Mouse (Mus musculus): ENCODE data around the gene Hmox2.
"Not testable (repeated sequence)": the region's sequence is repeated elsewhere in the genome, so short reads cannot be mapped to it uniquely, and the experiment has no call there.

The Hmox2 gene

DNA sequence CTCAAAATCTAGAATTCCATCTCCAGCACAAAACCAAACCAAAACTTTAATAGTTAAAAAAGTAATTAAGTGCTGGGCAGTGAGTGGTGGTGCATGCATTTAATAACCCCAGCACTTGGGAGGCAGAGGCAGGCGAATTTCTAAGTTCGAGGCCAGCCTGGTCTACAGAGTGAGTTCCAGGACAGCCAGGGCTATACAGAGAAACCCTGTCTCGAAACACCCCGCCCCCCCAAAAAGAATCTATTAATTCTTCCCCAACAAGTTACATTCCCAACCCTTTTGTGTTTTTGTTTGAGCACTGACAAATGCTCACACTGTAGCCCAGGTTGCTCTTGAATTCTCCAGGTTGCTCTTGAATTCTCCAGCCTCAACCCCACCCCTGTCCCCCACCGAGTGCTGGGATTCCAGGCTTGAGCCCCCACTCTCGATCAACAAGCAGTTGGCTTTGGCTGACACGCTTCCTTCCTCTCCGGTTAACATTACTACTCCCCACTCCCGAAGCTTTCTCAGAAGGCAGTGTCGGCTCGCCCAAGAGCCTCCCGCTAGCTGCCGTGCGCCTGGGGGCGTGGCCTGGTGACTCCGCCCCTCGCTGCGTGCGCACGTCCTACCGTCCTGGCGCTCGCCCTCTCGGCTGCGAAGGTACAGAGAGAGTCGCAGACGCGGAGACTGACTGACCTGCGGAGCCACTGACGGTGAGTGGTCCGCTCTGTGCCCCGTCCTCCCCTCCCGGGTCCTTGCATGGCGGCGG lies at the start of gene Hmox2:
Hmox2 (plus strand) TSS at position 582 of the 748 bp plus-strand sequence.
- peak; percentile 91 to 98 for DNase-seq

DNA sequence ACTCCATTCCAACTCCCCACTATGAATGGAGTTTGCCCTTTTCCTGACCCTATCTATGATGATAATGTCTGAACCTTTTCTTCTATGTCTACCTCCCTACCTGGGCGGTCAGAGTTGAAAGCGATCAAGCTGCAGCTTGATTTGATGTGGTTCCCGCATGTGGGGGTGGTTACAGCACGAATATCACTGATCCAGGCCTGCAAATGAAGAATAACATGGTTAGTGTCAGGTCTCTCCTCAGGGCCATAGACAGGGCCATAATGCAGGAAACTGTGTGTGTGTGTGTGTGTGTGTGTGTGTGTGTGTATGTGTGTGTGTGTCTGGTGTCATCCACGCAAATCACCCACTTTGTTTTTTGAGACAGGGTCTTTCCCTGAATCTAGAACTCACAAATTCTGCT lies 49.3 kb upstream of the Hmox2 start:
- no peak for DNase-seq

DNA sequence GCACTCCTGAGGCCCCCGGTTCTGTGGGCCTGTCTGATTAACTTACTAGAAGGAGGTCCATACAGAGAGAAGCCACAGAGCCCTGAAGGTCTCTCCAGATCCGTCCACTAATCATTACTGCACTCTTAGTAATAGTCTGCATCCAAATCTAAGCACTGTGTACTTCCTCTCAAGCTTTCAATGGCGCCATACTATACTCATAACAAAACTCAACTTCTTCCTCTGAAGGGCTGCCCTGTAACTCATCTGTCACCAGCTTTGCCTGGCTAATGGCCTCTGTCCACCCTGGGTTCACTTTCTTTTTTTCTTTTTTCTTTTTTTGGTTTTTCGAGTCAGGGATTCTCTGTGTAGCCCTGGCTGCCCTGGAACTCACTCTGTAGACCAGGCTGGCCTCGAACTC lies 48.1 kb upstream of the Hmox2 start:
- no peak for DNase-seq

DNA sequence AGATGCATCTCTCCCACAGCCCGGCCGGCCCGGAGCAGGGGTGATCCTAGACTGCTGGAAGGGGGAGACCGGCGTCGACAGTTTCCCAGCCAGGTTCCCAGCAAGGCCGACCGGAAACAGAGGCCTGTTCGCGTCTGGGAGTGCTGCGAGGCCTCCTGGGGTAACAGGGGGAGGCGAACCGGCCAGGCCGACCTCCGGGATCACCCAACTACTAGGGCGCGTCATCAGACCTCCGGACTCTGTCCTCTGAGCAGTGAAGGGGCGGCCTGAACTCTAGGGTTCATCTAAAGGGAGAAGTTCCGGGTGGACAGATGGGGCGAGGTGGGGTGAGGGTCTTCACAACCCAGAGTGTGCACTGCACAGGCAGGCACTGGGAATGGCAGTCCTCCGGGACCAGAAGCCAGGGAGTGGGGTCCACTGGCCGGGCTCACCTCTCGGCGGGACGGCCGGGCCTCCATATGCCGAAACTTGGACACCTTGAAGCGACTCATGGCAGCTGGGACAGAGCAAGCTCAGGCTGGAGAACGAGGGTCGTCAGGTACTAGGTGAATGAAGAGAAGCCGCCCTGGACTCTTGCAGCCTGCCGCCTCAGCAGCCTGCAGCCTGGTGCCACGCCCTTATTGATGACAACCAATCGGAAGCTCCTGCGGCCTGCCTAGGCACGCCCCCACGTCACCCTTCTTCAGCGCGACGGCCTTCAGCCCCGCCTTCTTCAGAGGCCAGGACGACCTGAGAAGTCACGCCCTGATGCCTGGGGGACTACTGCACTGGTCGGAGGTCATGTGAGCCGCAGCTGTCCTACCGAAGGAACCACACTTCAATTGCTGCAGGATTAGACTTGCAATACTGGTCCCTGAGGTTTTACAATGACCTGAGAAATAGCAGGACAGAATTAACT lies 46.8 kb upstream of the Hmox2 start, which contains the start of gene Coro7:
Coro7 (minus strand) TSS at position 657 of the 898 bp plus-strand sequence.
- peak; percentile 85 to 90 for DNase-seq

DNA sequence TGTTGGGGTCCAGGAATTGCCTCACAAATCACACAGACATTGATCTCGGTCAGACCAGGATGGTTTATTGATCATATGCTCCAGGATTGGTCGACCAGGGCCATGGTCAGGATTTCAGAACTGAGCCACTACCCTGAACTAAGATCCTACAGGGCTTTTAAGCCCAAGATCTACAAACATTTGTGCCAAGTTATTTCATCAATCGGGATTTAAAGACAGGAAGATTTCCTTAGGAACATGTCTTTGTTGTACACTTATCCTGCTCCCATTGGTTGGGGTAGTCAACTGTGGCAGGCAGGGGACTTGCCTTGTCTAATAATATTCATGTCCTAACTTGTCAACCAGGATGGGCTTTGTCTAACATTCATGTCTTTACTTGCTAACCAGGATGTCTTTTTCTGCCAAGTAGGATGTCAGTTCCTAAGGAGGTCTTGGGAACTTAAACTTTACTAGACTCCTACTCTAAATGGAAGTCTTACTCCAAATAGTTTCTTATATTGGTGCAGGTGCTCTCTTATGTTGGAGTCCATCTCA lies 45.2 kb upstream of the Hmox2 start:
- not testable (repeated sequence) for DNase-seq

DNA sequence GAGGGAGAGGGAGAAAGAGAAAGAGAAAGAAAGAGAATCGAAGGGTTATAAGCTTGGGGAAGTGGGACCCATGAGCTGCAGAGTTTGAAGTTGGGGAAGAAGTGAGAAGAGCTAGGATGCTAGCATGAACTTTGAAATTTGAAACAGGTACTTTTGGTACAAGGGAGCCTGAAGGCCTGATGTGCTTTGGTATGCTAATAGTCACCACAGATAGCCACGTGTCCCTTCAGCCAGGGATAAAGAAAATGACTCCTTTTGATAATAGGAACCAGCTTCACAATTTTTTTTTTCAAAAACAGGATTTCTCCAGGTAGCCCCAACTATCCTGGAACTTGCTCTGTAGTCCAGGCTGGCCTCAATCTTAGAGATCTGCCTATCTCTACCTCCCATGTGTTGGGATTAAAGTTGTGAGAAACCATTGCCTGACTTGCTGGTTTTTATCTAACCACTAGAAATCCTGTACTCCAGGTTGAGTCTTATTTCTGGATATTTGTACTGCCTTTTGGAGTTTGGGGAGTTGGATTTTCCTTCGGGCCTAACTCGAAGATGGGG lies 43.5 kb upstream of the Hmox2 start:
- no peak for DNase-seq

DNA sequence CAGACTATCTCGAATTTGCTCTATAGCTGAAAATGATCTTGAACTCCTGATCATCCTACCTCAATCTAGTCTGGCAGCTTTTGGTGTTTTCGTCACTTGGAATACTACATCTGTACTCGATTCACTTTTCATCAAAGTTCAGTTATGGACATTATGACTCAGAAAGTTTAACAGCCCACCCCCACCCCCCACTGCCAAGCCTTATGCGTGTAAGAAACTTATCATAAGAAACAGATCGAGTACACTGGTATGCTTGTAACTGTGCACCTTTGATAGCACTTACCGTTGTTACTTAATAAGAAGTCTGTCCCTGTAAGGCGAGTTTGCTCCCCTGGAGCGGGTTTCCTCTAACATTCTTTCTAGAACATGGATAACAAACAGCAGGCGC lies 43.0 kb upstream of the Hmox2 start:
- no peak for DNase-seq

DNA sequence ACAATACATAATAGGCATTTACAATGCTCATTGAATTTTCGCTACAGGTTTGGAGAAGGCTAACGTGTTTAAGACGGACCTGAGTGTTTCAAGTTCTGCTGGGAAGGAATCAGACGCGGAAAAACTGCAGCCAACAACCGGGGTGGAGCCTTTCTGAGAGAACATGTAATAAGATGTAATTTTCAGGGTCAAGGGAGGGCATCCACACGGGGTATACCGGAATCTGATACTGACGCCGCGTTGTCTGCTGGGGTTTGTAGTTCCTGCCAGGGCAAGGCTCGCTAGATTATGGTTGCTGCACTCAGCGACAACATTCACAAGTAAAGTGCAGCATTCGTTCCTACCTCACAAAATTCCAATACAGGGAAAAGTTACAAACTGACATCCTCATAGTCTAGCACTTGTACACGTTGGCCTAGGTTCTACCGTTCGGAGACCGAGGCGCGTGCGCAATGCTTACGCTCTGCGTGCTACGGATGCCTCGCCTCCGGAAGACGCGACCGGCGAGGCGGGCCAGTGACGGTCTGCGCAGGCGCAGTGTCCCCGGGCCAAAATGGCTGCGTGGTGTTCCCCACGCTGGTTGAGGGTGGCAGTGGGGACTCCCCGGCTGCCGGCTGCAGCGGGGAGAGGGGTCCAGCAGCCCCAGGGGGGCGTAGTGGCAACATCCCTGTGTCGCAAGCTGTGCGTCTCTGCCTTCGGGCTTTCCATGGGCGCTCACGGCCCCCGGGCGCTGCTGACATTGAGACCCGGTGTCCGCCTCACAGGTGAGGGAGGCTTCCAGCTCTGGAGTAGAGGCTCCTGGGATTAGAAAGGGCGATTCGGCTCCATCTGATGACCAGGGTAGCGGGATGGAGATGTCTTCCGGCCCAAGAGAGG lies 42.3 kb upstream of the Hmox2 start:
- peak; percentile 94 to 97 for DNase-seq

DNA sequence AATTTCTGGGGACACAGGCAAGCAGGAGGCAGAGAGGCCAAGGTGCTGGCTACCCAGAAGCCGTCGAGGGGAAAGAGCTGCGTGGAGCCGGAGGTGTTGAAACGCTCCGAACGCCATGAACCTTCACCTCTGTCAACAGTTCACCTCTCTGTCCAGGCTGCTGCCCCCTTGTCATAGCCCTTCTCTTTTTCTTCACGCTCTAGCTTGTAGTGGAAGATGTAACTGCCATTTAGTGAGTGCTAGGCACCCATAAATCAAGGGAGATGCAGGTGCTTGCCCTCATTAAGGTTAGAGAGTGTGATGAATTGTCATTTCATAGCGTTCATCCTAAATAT lies 41.7 kb upstream of the Hmox2 start:
- no peak for DNase-seq

DNA sequence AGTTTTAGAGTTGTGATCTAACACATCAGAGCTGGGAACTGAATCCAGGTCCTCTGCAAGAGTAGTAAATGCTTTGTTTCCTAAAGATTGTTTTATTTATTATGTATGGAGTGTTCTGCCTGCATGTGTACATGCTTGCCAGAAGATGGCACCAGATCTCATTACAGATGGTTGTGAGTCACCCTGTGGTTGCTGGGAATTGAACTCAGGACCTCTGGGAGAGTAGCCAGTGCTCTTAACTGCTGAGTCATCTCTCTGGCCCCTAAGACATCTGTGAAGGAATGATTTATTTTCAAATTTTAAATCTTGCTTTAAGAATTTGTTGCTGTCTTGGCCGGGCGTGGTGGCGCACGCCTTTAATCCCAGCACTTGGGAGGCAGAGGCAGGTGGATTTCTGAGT lies 36.8 kb upstream of the Hmox2 start:
- not testable (repeated sequence) for DNase-seq

DNA sequence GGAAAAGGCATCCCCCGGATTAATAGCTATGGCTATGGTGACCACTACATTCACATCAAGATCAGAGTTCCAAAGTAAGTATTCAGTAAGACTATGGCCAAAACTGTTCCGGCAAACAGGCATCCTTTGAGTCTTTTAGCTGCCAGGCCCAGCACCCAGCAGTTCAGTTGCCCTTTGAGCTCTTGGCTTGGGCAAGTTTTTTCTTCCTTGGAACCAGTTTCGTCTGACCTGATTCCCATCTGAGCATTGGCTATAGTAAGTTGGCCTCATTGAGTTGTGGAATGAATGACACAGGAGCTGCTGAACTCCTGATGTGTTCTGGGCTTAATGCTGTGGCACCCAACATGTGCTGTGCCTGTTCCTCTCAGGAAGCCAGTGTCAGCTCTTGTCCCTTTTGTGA lies 24.9 kb upstream of the Hmox2 start:
- no peak for DNase-seq

DNA sequence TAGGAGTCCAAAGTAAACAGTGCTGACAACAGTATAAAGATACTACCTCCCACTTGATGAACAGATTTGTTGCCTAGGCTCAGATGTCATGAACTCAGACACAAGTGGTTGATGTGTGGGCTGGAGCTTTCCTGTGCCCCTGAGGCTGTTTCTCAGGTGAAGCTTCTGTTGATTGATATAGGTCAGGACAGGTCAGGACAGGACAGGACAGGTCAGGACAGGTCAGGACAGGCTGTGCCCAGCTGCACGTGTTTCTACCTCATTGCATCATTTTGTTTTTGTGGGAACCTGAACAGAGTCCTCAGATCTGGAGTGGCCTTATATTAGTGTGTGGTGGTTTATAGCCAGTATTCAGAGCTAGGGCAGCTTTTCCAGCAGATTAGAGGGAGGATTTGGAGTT lies 23.5 kb upstream of the Hmox2 start:
- no peak for DNase-seq

DNA sequence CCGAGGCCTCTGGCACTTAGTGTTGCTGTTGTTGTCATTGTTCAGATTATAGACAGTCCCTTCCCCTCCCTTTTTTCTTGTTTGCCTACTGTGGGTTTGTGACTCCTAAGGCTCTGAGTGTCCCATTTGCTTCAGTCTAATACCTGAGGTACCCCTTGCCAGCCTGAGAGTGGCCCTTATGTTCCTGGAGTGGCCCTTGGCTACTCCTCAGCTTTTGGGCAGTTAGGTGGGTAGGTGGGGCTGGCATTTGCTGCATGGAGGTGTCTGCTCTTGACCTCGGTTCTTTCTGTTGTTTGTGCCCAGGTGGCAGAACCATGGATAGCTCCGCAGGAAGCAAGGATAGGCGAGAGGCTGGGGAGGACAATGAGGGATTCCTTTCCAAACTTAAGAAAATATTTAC lies 20.6 kb upstream of the Hmox2 start:
- no peak for DNase-seq

DNA sequence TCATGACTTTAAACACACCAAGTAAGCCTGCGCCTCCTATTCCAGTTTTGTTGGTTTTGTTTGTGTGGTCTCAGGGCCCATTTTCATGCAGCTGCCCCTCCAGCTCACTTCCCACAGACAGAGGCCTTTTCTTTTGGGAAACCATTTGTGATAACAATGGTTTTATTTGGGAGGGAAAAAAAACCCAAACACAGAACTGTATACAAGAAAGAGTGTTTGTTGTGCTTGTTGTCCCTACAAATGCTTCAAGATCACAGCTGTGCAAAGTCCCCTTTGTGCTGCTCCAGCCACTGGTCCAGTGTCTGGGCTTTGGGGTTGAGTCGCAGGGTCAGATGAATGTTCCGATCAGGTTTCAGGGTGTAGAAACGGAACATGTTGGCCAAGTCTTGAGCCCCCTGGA lies 15.0 kb upstream of the Hmox2 start:
- no peak for DNase-seq

DNA sequence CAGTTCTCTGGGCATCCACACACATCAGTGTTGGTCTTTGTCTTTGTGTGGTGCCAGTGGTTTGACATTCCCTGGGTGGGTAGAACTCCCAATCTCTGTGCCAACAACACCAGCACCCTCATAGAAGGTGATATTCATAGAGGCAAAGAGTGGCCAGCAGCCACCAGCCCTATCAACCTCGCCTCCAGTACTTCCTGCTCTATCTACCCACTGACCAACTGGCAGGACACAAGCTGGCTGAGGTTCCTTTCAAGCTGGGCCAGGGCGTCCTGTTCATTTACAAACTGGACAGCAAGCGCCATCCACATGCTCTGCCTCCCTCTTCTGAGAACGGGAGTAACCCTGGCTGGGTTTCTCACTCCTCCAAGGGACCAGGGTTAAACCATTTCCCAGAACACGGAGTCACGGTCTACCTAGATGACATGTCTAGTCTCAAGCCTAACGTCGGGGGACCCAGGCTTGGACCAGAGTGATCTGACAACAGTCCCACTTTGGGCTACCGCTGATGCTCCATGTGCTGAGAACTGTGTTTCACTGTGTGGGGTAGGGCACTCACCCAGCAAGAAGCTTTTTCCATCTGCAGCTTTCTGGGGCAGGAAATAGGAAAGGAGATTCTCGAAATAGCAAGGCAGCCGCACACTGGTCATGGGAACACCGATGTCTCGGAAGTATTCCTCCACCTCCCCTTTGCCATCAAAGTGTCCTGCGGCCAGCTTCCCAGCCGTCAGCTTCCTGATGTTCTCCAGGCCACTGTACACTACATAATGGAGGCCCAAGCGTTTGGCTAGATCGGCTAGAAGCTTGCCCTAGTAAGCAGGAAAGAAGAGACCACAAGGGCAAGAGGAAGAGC lies 12.1 kb upstream of the Hmox2 start:
- no peak for DNase-seq

DNA sequence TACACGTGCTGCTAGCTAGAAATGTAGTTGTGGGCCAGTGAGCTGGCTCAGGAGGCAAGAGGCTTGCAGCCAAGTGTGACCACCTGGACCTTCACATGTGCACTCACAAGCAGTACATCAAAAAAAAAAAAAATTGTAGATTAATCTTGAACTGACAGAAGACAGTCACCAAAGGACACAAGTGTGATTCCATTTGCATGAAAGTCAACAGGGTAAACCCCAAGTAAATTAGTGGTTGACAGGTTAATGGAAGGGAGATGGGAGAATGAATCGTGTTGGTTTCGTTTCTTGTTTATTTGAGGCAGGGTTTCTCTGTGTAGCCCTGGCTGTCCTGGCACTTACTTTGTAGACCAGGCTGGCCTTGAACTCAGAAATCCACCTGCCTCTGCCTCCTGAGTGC lies 8.3 kb upstream of the Hmox2 start:
- DNase-seq = no peak

DNA sequence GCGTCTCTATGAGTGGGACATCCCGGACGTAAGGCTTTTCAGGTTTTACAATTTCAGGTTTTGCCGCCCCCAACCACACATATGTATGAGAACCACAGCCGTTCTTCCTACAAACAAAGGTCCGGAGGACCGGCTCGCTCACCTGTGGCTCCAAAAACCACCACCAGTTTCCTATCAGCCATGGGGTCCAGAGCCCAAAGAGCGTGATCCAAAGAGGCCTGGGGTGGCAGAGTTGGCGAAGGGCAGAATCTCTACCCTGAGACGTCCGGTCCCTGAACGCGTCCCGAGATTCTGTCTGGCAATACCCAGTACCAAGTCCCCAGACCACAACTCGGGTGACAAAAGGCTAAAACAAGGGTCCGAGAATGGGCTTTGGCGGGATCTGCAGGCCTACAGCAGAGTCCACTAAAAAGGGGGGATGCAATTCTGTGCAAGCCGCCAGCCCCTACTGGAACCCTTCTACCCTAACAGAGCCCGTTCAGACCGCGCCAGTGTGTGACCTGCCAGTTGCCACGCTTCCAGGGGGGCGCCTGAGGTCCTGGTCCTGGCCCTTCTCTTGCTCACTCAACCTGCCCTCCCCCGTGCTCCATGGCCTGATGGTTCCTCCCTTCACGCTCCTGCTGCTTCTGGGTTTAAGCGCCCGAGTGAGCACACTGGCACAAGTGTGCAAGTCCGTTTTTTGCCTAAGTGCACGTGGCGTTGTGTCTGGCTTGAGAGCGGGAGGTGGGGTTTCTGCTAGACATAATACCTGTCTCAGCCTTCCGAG lies 7.2 kb upstream of the Hmox2 start, which contains the start of gene Nmral1:
Nmral1 (minus strand) TSS at position 604 of the 766 bp plus-strand sequence.
- DNase-seq = peak; percentile 40 to 57

DNA sequence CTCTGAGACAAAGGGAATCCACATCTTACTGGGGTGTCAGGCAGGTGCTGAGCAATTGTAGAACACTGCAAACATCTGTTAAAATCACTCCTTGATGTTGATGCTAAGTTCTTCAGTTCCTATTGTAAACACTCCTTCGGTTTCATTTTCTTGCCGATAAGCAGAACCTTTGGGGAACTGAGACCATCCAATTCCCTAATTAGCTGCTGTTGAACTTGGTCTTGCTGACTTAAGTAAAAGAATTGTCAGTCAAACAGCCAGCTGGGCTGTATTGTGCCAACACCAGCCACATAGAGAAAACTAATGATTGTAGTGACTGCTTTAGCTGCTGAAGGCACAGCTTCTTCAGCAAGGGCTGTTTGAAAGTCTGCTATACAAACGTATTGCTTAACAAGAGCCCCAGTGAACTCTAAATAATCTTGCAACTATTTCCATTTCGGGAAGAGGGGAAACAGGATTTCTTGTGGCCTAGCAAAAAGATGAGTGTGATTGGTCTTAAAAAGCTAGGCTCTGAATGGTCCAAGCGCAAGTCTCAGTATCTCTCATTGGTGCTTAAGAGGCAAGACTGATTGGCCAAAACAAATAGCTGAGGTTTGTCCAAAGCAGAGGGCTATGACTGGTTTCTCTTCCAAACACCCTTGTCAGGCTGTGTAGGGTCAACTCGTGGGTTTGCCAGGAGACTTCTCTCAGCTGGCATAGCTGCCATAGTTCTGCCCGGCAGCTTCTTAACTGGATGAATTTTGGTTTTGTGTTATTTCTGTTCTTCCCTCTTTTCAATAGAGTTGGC lies 3.8 kb upstream of the Hmox2 start:
- peak in 1 of 2 experiments; percentile 19 for DNase-seq

DNA sequence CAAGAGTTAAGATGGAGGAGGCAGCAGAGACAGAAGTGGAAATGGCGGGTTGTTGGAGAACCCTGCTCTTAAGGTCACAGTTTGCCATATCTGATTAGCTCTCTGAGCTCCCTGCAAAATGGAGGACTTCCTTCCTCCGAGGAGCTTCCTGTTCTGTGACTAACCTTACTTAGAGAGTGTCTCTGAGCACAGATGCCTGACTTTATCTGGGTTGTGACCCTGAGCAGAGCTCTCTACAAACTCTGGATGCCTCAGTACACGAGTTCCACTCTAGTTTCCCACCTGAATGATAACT lies 3.3 kb upstream of the Hmox2 start:
- peak in 1 of 2 experiments; percentile 14 for DNase-seq

DNA sequence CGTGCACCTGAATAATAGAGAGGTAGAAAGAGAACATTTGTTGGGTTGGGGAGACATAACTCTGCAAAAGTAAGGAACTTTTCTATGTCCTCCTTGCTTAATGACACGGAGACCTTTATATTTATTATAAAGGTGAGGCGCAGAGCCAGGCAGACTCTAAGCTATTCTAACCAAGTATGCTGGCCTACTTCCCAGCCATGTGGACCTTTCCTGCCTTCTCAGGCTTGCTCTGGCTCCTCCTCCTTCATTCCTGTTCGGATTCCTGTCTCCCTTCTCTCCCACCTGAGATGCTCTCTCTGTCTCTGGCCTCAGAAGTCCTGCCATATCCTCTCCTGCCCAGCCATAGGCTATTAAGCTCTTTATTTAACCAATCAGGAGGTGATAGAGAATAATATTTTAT lies 895 bp upstream of the Hmox2 start:
- DNase-seq = no peak

All from spleen, adult 18-20 months (tissue).